Mouse (Mus musculus): ENCODE measurements around the gene Drc3.
A peak's percentile ranks its signal among the peaks of the same experiment; 100 is the strongest.
"Not testable (repeated sequence)": the region's sequence is repeated elsewhere in the genome, so short reads cannot be mapped to it uniquely, and the experiment has no call there.

Gene Drc3

DNA sequence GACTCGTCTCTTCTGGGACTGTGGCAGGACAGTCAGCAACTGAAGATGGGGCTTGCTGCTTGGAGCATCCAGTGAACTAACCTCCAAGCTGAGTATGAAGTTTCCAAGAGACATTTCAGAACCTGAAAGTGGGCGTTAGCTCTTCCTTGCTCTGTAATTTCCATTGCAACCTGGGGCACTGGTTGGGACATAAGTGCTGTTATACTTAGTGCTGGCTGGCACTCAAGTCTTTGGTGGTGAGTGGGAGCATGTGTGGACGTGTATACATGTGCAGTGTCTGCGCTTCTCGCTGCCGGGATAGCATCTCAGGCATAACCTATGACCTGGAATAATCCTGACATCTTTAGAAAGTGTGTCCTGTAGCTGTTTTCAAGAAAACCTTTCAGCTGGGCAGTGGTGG is 38.2 kb downstream of the Drc3 start:
- no peak for DNase-seq (ENCODE audit: extremely low spot score, low spot score)

DNA sequence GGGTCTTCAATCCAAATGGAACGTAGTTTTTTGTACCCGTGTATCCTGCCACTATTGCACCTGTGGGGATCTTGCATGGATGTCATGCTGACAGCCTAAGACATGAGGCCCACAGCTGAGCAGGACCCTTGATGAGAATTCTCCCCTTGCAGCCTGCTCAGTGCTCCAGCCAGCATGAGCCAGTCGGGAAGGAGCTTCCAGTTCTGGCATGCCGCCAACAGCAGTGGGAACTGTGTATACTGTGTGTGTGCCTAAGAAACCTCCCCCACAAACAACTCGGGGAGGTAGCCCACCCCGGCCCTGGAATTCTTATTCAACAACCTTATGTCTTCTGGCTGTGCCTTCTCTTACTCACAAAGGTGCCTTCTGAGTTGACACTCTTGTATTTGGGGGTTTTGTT is 43.4 kb downstream of the Drc3 start:
- DNase-seq (ENCODE audit: extremely low spot score, low spot score), result no peak

DNA sequence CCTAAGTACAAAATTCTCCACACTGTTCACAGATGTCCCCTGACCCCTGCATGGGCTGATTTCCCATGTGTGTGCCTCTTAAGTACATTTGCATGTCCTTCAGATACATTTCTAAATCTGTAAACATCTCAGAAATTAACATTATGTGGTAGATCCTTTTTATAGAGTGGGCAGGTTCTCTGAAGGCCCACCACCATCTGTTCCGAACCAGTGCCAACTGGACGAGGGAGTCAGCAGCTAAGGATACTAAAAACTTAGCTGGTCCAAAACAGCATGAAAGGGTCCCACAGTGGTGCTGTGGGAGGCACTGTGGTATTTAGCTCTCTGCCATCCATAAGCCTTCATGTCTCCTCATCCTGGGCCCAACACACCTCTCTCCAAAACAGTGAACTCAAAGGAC is 44.0 kb downstream of the Drc3 start:
- no peak for DNase-seq (ENCODE audit: extremely low spot score, low spot score)

DNA sequence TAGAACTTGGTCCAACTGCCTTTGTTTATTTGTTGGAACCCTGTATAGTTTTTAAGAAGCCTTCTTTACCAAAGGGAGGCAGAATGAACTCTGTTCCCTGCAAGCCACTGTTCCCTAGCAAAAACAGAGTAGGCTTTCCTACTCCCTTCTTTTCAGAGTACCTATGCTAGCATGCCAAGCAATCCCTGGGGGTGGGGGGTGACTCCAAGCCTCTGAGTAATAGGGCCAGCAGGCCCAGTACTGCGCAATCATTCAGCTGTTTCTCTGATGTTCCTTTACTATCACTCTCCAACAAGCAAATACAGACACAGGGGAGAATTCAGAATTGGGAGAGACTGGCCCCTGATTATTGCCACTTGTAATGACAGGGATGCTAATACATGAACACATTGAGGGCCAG is 53.5 kb downstream of the Drc3 start:
- no peak for DNase-seq (ENCODE audit: extremely low spot score, low spot score)

DNA sequence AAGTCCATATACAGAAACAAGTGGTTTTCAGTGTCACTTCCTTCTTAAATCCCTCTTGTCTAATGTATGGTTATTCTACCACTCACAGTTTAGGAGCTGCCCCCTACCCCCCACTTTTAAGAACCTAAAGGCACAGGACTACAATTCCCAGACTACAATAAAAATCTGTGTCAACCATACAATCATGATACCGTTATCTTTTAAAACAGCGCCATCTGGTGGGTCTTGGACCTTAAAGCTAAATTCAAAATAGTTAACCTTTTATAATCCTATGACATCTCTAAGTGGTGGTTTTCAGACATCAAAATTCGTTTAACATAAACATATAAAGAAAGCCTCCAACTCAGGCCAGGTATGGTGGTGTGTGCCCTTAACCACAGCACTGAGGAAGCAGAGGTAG is 59.0 kb downstream of the Drc3 start:
- peak; percentile 50 for DNase-seq (ENCODE audit: extremely low spot score, low spot score)

DNA sequence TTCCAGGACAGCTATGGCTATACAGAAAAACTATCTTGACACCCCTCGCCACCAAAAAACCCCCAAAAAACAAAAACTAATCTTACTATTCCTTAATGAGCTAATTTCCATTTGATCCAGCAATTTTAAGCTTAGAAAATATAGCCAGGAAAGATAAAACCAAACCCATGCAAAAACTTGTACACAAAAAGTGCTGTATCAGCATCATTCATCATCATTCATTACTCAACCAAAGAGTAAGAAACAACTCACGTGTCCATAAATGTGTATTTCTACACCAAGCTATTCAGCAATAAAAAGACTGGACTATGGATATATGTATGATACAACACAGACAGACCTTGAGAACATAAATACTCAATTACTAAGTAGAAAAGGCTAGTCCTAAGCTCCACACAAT is 59.8 kb downstream of the Drc3 start:
- no peak for DNase-seq (ENCODE audit: extremely low spot score, low spot score)

DNA sequence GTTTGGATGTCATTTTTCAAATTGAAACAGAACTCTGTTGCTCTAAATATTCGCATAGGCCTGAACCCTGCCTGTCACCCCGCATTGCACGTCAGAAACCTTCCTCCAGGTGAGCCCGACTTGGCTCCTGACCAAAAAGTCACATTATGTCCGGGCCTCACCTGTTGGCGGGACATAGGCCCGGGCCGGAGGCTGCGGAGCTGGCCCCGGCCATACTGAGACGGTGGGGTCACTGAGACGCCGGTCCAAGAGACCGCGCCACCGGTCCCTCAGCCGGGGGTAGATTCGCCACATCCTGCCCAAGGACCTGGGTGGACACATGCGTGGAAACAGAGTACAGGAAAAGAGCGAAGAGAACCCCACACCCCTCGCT is 63.4 kb downstream of the Drc3 start:
- DNase-seq (ENCODE audit: extremely low spot score, low spot score), result no peak

DNA sequence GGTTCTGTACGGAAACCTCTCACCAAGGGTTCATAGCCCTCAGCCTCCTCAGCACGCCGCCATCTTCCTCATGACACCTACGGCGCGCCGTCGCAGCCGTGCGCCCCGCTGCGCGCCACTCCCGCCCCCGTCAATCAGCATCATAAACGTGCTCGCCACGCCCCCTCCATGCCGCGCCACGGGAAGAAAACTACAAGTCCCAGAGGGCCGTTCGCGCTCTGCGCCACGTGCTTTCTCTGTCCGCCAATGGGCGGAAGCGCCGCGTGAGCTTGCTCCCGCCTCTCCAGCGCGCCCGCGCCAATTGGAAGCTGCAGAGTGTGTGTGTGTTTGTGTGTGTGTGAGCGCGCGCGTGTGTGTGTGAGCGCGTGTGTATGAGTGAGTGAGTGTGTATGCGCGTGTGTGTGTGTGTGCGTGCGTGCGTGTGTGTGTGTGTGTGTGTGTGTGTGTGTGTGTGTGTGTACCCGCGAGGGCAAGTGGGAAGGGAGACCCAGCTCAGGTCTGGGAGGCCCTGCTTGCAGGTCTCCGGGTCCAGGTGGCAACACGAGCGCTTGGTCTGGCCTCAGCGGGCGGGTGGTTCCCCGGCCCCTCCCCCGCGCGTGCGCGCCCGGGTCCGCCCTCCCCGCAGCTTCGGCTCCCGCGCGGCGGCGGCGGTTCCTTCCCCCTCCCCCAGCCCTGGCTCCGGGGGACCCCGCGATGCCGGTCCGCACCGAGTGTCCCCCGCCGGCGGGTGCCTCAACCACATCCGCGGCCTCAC is 64.0 kb downstream of the Drc3 start, which contains the start of gene Gid4:
TSS of gene Gid4 (plus strand) at position 183 of the 754 bp plus-strand sequence.
- DNase-seq (ENCODE audit: extremely low spot score, low spot score), result peak; percentile 99

DNA sequence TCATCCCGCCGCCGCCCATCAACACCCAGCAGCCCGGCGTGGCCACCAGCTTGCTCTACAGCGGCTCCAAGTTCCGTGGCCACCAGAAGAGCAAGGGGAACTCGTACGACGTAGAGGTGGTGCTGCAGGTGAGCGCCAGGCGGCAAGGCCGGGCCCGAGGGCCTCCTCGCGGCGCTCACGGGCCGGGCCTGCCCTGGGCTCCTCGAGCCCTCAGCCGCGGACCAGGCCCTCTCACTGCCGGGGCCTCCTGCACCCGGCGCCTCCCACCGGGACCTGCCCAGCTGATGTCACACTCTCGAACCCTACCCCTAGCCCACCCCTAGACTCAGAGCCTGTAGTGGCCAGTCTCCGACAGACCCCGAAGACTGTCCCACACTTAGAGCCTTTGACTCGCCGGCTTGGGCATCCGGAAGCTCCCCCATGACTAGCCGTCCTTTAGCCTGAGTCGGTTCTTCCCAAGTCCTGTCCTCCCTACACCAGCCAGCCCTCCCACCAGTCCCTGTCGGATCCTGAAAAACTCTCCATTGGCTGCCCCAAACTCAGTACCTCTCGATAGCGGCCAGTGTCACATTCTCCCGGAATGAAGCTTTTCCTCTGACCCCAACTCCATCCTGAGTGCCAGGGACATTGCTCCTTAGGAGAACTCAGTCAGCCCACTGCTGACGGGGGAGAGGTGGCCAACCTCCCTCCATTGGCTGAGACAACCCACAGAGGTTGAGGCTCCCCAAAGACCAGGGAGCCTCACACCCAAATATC is 64.8 kb downstream of the Drc3 start, which contains the start of gene Atpaf2:
TSS of gene Atpaf2 (minus strand) at position 741 of the 756 bp plus-strand sequence.
- no peak for DNase-seq (ENCODE audit: extremely low spot score, low spot score)

DNA sequence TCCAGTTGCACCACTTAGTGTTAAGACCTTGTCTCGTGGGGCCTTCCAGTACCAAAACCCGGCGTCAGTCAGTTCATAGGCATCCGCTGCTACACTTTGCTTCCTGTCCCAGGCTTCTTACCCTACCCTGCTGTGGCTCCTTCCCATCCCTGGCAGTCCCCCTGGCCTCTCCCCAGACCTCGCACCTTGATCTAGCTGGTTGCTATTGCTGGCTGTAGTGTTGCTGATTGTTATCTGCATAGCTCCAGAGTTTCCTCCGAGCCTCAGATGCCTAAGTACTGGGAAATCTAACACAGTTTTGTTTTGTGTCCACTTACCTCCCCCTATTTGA is 65.3 kb downstream of the Drc3 start:
- peak; percentile 14 for DNase-seq (ENCODE audit: extremely low spot score, low spot score)

DNA sequence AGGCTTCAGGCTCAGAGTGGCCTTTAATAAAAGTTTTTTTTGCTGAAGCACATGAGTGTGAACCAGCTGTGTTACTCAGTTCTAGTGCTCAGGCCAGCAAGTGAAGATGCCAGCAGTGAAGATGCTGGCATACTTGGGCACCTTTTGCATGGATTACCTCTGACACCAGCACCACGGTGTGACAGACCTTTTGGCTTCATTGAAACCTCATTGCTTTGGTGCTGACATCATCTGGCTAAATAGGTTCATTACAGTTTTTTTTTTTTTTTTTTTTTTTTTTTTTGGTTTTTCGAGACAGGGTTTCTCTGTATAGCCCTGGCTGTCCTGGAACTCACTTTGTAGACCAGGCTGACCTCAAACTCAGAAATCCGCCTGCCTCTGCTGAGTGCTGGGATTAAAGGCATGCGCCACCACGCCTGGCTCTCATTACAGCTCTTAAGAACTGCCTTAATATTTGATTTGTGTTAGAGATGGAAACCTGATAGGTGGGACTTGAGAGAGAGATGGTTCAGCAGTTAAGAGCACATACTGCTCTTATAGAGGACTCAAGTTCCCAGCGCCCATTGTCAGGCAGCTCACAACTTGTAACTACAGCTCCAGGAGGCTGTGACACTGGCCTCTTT is 69.0 kb downstream of the Drc3 start:
- DNase-seq (ENCODE audit: extremely low spot score, low spot score), result no peak

DNA sequence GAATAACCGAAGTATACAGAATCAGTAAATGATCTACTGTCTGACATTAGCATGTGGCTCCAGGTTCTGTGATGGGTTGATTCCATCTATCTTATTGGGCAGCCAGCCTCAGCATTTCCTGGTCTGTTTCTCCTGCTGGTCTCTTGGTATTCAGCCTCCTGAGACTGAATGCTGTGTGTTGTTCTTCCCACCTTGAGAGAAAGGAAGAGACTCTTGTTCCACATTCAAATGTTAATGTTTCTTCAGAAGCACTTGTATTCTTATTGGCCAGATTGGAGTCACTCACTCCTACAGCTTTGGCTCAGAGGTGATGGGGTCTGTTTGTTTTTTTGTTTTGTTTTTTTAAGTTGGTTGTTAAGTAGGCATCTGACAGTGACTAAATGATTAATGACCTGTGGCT is 69.9 kb downstream of the Drc3 start:
- no peak for DNase-seq (ENCODE audit: extremely low spot score, low spot score)

DNA sequence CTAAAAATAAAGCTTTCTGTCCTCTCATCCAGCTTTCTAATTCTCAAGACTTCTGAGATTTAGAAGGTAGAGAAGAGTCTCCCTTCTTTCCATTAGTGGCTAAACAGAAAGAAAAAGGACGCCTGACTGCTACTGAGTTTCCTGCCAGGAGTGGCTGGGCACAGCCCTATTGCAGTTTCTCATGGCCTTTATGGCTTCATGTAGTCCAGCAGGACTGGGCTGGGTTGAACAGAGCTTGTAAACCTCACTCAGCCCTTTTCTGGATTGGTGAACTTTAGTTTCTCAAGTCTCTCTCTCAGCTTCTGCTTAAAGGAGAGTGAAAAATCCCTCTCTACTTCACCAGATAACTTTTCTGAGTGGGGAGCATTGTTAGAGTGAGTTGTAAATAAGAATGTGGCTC is 73.3 kb downstream of the Drc3 start:
- no peak for DNase-seq (ENCODE audit: extremely low spot score, low spot score)

DNA sequence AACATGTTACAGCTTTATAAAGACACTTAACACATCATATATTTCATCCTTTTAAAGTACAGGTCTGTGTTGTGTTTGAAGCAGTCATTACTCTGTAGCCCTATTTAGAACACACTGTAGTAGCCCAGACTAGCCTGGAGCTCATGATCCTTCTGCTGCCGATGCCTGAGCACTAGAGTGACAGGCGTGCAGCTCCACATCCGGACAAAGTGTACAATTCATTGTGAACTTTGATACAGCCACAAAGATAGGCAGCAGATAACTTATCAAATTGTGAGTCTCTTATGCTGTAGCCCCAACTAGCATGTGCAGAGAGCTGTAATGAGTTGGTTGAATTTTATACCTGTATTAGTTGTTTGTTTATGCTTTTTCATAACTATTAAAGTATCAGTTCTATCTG is 74.5 kb downstream of the Drc3 start:
- DNase-seq (ENCODE audit: extremely low spot score, low spot score), result no peak

DNA sequence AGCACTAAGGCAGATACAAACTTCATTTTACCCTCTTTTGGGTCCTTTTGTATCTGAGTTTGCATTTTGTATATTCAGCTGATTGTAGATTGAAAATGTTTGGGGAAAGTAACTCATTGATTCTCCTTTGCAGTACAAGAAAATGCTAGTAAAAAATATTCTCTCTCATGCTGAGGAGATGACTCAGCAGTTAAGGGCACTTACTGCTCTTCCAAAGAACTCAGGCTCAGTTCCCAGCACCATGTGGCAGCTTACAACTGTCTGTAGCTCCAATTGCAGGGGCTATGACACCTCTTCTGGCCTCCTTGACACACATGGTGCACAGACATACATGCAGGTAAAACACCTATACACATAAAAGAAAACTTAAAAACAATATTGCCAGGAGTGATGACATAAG is 80.4 kb downstream of the Drc3 start:
- DNase-seq (ENCODE audit: extremely low spot score, low spot score), result no peak

DNA sequence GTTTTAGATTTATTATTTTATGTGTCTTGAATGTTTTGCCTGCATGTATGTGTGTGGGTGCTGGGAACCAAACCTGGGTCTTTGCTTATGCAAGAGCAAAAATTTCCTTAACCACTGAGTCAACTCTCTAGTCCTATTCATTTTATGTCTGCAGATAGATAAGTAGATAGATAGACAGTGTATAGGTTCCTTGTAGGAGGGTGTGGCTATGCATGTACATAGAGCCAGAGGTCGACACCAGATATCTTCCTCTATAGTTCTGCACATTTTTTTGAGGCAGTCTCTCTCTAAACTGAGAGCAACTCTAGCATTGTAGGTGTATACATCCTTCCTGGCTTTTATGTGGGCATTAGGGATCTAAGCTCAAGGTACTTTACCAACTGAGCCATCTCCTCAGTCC is 82.0 kb downstream of the Drc3 start:
- DNase-seq (ENCODE audit: extremely low spot score, low spot score), result no peak

DNA sequence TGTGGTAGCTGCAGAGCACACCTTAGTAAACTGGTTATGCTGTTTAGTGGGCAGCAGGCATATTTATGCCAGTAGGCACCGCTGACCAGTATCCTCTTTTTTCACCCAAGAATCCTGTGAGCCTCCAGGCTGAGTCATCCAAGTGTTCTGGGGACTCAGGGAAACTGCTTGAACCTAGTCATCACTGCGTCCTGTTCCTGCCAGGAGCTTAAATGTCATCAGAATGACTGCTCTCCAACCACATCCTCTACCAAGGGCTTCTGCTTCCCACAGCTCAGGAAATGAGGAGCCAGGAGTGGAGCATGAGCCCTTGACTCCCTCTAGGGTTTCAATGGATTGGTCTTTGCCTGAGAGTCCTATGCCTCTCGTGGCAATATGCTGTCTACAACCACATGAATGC is 83.5 kb downstream of the Drc3 start:
- no peak for DNase-seq (ENCODE audit: extremely low spot score, low spot score)

DNA sequence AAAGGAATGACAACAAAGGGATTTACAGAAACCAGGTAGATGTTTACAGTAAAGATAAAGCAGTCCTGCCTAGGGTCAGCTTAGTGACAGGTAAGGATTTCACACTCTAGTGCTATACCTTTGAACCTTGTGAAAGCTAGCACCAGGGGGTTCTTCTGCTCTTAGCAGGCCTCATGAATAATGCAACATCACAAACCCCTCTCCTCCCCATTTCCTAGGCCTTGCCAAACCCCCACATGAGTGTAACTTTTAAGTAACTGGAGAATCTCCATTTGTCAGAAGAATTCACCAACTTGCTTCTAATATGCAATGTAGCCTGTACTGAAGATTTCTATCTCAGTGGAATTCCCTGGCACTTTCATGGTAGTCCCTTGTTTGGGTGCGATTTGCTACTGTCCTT is 86.5 kb downstream of the Drc3 start:
- not testable (repeated sequence) for DNase-seq (ENCODE audit: extremely low spot score, low spot score)

DNA sequence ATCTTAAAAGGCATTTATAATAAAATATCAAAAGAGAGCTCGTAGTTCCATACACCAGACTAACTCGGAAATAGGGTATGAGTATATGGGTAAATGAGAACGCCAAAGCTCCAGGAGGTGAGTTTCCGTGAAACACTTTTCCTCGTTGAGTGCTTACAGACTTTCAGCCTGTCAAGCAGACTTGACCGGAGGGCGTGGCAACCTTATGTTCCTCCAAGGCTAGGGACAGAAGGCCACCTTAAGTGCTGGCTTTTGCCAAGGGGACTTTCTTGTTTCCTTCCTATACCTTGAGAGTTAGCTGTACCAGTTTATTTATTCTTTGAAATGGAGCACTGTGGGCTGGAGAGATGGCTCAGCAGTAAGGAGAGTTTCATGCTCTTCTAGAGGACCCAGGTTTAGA is 87.0 kb downstream of the Drc3 start:
- no peak for DNase-seq (ENCODE audit: extremely low spot score, low spot score)

DNA sequence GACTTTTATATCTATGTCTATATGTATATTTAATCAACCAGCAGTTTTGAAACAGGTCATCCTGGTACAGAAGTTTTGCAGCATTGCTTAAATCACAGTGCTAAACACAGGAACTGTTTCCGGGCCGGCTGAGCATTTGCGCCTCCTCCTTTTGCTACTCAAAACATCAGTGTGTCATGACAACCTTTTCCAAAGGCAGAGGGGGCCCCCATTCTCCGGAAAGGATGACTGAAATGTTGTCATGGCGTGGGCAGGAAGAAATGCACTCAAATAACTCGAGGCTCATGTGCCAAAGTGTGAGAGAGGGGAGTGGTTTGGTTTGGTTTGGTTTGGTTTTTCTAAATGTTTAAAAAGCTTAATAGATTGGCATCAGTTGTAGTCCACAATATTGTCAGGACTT is 89.8 kb downstream of the Drc3 start:
- no peak for DNase-seq (ENCODE audit: extremely low spot score, low spot score)

Data from neural tube, embryonic 10.5 days (tissue).